Mouse (Mus musculus) thymus, postnatal 36 days (tissue): ENCODE data around the gene Ndufv2.
A peak's percentile ranks its signal among the peaks of the same experiment; 100 is the strongest.
"Not testable (repeated sequence)": the region's sequence is repeated elsewhere in the genome, so short reads cannot be mapped to it uniquely, and the experiment has no call there.

ENCODE experiments used
- DNase-seq, 2 experiments: peaks; one replicate each; pipeline ENCODE4 v3.0.0; 2022; ENCODE audit warnings: mixed read lengths in 2 of 2

Ndufv2 gene

DNA sequence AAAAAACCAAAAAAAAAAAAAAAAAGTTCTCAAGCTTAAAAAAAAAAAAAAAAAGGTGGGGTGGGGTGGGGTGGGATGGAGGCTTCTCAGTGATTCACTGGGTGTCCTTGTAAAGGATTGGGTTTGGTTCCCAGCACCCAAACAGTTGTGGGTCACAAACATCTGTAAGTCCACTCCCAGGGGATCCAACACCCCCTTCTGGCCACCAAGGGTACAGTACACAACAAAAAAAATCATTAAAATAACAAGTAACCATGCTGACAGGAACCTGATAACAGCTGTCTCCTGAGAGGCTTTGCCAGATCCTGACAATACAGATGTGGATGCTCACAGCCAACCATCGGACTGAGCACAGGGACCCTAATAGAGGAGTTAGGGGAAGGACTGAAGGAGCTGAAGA lies 16.9 kb downstream of the Ndufv2 start:
- DNase-seq = no peak

DNA sequence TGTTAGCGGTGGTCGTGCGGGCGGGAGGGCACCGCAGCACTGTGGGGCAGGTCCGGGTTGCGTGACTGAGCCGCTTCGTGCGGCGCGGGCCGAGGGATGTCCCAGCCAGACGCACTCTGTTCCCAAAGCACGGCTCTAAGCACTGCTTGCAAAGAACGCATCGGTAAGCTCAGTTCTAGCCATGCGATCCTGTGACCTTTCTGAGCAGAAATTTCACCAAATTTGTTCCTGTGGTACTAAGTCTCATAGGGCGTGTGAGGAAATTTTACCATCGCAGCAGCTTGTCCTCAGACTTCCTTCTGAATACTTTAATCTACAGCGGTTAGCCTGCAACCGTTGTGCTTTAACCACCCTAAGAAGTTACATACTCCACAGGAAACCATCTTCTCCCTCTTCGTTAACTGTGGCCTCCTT lies 23.9 kb downstream of the Ndufv2 start:
- no peak for DNase-seq

DNA sequence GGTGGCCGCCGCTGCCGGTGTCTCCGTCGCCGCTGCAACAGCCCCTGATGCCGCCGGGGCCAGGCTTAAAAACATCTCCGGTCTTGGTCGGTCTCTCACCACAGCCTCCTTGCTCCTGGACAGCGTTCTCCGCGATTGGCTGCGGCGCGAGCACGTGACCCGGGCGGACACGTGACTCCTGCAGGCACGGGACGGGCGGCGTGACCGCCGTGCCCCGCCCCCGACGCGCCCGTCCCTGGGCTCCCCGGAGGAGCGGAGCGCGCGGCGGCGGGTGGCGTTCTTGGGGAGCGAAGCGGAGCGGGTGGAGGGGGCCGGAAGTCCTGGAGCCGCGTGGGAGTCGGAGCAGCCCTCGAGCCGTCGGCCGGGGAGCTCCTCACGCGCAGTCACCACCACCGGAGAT lies 24.4 kb downstream of the Ndufv2 start, which contains the start of gene Ankrd12:
Gene Ankrd12, minus strand, starts transcription at position 156 of the 400 bp plus-strand sequence.
- DNase-seq = peak; percentile 95 to 97

- peak in 1 of 2 experiments; percentile 58 for DNase-seq
Measured at GRCm38 (mm10) chr17:66076174-66076927, 25.0 kb downstream of the Ndufv2 start.

DNA sequence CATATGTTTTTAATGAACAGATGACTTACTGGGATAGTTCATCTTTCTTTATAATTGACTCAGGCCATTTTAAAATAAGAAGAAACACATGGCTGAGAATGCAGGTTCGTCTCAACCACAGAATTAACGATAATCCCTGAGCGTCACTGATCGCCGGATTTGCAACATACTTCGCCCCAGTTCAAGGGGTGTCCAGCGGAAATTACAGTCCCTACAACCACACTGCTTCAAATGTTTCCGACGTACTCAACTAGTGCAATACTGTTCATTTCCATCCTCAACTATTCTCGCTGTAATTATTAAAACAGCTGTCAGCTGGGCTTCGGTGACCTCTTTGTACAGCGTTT lies 25.6 kb downstream of the Ndufv2 start:
- DNase-seq = no peak

GRCm38 (mm10) chr17:66073971-66074370 lies 27.4 kb downstream of the Ndufv2 start:
- DNase-seq = no peak

GRCm38 (mm10) chr17:66069036-66069435 lies 32.3 kb downstream of the Ndufv2 start:
- not testable (repeated sequence) for DNase-seq

- no peak for DNase-seq
Measured at GRCm38 (mm10) chr17:66065115-66065514, 36.2 kb downstream of the Ndufv2 start.

GRCm38 (mm10) chr17:66061241-66061938 lies 40.0 kb downstream of the Ndufv2 start:
- no peak for DNase-seq

DNA sequence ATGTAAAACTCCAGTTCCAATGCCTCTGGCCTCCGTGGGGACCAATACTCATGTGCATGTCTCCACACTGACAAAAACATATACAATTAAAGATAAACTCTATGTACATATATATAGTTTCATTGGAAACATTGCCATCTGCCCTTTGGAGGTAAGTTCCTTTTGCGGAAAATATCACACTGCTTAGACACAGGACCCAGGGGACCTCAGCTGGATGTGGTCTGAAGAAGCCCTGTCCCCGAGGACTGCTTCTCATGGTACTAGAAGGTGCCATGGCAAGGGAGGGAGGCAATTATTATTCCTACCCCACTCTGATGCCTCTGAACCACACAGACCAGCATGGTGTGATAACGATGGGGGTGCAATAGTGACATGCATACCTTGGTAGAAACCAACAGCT lies 43.2 kb downstream of the Ndufv2 start:
- DNase-seq = no peak

DNA sequence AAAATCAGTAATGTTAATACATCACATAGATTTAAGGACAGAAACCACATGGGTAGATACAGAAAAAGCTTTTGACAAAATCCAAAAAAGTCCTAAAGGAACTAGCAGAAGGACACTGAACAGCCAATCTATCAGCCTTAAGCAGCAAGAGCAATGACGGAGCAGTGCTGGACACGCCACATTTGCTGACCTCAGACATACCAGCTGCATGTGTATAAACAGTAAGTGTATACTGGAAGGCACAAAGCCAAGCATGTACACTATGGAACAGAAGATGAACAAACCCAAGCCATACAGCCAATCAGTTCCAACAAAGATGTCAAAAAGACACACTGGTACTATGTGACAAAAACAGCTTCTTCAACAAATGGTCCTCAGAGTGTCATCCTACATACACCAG lies 44.2 kb downstream of the Ndufv2 start:
- no peak for DNase-seq

DNA sequence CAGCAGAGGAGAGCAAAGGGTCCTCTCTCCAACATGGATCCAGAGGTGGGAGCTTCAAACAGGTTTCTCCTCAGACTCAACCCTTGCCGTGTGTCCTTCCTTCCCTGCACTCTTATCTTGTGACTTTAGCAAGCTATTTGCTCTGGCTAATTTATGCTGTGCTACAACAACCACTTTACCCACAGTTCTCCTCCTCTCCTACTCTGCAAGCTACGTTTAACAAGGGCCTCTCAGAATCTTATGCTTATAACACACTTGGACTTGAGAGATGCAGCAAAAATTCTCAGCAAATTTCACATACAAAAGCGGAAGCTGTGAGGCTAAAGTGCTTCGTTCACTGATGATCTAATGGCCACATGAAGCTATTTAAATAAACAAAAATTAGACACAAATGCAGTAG lies 48.0 kb downstream of the Ndufv2 start:
- no peak for DNase-seq

DNA sequence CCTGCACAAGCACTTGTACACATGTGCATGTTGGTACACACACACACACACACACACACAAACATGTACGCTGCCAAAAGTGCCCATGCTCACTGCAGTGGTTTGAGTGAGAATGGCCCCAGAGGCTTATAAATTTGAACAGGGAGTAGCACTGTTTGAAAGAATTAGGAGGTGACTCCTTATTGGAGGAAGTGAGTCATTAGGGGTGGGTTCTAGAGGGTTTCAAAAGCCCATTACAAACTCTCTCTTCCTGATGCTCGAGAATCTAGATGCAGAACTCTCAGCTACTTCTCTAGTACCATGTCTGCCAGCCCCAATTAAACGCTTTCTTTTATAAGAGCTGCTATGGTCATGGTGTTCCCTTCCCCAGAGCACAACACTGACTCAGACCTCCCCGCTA lies 52.6 kb downstream of the Ndufv2 start:
- no peak for DNase-seq

DNA sequence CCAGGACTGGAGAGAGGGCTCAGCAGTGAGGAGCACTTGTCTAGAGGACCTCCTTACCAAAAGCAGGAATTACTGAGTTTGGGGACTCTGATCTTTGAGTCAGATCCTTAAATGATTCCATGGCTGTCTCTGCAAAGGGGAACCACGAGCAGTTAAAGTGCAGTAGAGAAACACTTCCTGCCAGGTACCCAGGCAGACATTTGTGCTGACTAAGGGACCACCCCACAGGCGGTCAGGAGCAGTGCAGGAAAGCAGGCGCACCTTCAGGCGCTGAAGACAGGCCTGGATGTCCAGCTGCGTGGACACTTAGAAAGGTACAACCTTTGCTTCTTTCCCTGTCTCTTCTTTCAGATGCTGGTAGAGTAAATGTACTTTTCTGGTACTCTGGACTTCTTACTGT lies 53.2 kb downstream of the Ndufv2 start:
- DNase-seq = no peak

DNA sequence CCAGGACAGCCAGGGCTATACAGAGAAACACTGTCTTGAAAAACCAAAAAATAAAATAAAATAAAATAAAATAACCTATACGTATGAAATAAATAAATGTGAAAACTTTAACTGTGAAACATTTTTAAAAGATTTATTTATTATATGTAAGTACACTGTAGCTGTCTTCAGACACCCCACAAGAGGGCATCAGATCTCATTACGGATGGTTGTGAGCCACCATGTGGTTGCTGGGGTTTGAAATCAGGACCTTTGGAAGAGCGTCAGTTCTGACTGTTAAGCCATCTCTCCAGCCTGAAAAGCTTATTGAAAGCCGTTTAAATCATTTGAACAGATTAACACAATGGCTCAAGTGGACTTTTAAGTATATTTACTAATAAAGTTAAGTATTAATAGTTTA lies 57.7 kb downstream of the Ndufv2 start:
- not testable (repeated sequence) for DNase-seq

DNA sequence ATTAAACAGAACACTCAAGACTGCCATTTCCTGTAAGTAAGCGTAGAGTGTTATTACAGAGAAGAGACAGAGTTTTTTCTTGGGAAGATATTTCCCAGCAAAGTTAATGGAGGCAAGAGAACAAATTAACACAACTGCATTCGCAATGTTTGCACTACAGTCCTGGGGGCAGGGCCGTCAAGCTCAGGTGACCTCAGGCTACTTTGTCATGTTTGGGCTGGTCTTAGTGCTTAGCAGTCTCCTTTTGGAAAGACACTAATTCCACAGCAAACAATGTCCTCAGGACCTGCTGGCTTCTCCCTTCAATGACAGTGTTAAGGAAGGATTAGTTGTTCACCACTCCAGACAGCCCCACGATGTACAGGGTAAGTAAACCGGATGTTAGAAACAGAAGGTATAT lies 60.3 kb downstream of the Ndufv2 start:
- DNase-seq = no peak

GRCm38 (mm10) chr17:66033239-66033638 lies 68.1 kb downstream of the Ndufv2 start:
- no peak for DNase-seq

GRCm38 (mm10) chr17:66031991-66032390 lies 69.4 kb downstream of the Ndufv2 start:
- DNase-seq = no peak
